Mouse (Mus musculus) natural killer cell, adult 2 months (primary cell): ENCODE data around the gene Zbtb46.
A peak's percentile ranks its signal among the peaks of the same experiment; 100 is the strongest.

Source experiments
- DNase-seq, 2 experiments: peaks; one replicate each; pipeline ENCODE4 v3.0.0; 2022; ENCODE audit warnings: low spot score in 2 of 2

Zbtb46 gene

DNA sequence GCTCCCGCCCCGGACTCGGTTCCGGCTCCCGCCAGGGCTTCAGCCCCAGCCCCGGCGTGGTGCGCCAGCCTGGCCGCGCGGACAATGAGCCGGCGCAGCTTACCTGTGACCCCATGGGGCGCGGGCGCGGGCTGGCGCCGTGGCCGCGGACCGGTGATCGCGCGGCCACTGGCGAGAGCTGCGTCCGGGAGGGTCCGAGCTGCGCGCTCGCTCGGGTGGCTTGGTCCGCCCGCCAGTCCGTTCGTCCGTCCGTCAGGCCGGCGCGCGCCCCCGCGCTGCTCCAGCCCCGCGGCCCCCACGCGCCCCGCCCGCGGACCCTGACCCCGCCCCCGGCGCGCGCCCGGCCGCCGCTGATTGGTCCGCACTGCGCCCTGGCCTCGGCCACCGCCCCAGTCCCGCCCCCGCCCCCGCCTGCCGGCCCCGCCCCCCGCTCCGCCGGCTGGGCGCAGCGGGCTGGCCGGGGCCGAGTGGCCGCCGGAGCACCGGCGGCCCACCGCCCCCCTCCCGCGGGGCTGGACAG lies at the start of gene Zbtb46:
Gene Zbtb46, minus strand, starts transcription at position 274 of the 520 bp plus-strand sequence.
- peak; percentile 77 to 79 for DNase-seq

DNA sequence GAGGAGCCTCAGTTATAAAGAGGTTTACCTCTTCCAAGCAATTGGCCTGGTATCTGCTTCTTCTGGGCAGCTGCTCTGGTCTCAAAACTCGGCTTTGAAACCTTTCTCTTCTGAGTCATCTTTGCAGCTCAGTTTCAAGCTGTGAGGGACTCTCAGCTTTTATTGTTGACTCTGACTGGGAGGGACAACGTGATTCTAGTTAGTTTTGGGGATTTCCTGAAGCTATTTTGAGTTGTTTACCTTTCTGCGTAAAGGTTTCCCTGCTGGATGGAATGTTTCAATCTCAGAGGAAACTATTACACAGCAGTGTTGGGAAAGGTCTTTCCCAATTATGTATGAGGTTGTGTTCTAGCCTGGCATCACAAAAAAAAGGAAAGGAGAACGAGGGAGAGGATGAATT lies 39.4 kb upstream of the Zbtb46 start:
- no peak for DNase-seq

DNA sequence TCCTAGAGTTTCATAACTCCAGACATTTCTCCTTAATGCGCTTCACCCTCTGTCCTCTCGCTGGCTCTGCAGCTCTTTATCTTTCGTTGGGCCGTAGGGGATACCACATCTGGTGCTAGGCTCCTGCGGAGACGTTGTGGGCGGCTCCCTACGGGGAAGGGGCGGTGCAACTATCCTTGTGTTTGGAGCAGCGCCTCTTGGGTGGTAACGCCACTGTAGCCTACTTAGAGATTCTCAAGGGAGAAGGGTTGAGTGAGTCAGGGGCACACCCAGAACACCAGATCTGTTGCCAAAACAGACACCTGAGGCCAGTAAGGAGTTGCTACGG lies 38.3 kb upstream of the Zbtb46 start:
- DNase-seq, result peak; percentile 53 to 66

DNA sequence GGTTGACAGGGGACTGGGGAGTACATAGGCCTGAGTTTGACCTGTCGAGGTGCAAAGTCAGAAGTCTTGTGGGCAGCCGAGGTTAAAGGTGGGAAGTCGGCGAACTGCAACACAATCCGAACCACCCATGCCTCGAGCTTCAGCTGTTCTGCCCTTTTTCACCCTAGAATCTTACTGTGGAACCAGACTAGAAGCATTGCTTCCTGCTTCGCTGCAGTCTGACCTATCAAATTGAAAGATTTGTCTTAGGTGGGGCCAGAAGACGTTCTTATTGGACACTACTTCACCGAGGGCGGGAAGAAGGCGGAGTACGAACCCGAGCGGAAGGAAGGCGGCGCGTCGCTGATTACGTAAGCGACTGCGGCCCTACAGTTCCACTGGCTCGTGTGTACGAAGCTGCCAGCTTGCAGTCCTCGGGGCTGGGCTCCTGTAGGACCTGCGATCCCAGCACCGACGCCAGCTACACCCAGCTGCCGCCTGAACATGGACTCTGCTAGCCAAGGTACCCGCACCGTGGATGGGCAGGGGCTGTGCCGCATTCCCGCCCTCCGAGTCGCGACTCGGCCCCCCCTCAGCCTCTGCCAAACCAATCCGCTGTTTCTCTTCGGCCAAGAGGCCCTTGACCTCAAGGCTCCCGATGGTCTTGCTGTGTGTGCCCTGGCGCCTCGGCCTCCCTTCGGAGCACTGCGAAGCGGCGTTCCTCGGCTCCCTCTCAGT lies 37.8 kb upstream of the Zbtb46 start, which contains the start of gene Tpd52l2:
Gene Tpd52l2, plus strand, starts transcription at position 312 of the 717 bp plus-strand sequence.
- DNase-seq, result peak; percentile 89 to 91

DNA sequence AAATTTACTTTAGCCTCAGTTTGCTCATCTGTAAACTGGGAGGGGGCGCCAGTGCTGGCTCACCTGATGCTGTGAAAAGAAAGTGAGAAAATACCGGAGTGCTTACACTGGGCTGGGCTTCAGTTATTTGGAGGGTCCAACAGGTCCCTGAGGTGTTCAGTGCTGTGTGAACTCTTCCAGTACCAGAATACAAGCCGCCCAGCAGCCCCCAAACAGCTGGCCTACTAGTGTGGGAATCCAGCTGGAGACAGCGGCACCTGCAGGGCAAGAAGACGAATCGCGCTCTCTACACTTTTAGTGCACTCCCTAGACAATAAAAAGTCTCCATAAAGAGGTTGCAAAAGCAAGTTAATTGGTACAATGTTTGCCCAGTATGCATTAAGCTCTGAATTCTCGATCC lies 37.1 kb upstream of the Zbtb46 start:
- peak; percentile 75 to 77 for DNase-seq

DNA sequence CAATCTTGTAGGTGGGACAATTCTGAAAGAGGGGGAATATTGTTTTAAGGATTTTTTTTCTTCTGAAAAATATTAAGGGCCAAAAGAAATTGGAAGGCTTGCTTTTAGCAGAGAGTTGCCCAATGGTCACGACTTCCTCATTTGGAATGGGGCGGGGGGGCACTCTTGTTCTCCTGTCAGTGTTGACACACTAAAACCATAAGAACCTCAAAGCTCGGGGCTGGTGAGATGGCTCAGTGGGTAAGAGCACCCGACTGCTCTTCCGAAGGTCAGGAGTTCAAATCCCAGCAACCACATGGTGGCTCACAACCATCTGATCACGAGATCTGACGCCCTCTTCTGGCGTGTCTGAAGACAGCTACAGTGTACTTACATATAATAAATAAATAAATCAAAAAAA lies 36.6 kb upstream of the Zbtb46 start:
- peak; percentile 28 to 42 for DNase-seq

DNA sequence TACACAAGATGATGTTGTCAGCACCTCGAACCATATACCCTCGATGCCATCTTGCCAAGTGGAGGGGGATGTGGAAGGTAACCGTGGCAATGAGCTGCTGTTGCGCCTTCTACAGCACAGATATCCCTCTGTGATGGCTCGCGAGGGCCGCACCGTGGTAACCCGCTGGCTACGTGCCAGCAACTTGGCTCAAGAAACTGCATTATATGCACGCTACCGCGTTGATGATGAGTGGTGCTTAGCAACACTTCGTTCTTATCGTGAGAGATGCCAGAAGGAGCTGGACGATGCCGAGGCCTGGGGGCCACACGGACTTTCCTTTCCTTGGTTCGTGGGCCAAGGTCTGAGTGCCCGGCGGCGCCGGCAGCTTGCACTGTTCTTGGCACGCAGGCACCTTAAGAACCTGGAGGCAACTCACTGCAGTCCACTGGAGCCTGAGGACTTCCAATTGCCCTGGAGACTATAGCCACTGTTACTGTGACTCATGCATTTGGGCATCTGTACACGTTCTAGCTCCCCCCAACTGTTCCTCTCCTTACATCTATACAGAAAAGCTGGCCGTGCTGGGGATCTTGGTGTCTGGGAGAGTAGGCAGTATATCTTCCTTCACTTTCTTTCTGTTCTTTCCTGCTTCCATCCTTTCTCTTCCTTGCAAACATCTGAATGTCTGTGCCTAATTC lies 35.2 kb upstream of the Zbtb46 start:
- DNase-seq, result no peak

DNA sequence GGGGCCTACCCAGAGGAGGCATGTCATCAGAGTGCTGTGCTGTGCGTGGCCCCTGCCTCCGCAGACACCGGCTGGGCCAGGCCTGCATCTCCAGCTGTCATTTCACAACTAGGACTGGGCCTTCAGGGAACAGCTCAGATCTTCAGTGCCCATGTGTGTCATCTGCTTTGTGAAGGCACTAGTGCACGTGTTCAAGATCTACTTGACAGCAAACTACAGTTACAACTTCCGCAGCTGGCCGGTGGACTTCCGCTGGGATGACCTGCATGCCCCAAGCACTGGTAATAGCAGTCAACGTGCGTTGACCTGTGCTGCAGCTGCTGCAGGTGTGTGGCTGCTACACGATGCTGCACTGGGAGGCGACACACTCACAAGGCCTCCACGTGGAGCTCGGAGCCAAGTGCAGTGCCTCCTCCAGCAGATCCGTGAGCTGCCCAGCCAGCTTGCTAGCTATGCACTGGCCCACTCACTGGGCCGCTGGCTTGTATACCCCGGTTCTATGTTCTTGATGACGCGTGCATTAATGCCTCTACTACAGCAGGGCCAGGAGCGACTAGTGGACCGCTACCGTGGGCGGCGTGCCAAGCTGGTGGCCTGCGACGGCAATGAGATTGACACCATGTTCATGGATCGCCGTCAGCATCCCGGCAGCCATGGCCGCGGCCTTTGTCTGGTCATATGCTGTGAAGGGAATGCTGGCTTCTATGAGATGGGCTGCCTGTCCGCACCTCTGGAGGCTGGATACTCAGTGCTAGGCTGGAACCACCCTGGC lies 34.1 kb upstream of the Zbtb46 start, which contains the start of gene Abhd16b:
Gene Abhd16b, plus strand, starts transcription at position 51 of the 772 bp plus-strand sequence.
- DNase-seq, result no peak

DNA sequence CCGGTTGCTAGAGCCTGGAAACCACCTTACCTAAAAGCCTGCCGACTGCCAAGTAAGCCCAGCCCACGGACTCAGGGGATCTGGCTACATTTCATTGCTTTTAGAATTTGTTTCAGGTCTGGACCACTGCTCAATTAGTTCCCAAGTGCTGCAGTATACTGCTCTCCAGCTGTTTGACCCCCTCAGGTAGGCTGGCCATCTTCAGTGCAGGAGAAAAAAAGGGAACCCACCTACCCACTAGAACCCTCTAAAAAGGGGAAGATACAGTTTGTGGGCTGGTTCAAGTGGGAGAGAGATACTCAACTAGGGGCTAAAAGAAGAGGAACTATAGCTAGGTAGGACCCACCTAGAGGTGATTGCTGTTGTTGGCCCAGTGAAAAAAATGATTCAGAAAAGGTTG lies 33.0 kb upstream of the Zbtb46 start:
- DNase-seq, result no peak

DNA sequence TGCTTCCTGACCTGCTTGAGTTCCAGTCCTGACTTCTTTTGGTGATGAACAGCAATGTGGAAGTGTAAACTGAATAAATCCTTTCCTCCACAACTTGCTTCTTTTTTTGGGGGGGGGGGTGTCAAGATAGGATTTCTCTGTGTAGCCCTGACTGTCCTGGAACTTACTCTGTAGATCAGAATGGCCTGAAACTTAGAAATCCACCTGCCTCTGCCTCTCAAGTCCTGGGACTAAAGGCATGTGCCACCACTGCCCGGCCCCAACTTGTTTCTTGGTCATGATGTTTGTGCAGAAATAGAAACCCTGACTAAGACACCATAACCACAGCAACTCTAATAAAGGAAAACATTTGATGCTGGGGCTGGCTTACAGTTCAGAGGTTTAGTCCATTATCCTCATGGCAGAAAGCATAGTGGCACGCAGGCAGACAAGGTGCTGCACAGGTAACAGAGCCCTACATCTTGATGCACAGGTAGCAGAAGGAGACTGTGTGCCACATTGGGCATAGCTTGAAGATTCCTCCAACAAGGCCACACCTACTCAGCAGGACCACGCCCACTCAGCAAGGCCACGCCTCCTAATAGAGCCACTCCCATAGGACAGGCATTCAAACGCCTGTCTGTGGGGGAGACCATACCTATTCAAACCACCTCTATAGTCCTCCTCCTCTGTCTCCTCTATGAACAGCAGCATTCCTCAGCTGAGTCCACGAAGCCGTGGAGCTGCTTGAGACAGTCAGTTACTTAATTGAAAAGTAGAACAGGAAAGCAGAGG lies 32.4 kb upstream of the Zbtb46 start:
- DNase-seq, result peak; percentile 58 to 77

DNA sequence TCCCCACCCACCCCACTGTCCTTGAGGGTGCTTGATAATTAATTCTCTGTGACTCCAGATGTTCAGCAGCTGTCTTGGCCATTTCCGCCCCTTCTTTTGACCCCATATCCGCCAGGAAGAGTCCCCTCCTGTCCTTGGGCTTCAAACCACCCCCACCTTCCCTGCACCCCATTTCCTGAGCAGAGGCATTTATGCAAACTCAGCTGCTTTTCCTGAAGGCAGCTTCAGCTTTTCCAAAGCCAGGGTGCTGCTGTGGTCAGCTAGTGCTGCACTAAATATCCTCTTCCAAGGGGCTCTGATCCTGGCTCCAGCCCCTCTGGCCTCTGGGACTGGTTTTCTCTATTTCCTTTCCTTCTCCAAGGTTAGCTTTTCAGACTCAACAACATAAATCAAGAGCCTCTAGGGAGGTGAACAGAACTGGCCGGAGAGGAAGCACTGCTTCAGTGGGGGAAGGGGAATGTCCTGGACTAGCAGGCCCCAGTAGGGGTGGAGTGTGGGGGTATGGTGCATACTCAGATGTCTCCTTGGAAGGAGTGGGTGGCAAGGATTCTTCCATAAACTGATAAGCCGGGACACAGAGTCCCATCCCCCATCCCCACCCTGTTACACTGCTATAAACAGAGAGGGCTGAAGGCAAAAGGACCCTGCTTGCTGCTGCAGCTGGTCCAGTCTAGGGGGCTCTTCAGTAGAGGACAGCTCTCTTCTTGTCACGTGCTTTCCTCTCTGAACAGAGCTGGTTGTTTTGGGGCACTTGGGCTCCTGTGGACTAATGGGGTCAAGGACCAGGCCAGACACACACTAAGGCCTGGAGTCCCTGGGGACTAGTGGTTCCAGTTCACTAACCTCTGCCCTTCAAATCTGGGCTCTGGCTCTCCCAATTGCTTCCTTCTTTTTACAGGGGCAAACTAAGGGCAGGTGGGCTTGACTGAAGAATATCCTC lies 28.4 kb upstream of the Zbtb46 start:
- DNase-seq, result no peak

DNA sequence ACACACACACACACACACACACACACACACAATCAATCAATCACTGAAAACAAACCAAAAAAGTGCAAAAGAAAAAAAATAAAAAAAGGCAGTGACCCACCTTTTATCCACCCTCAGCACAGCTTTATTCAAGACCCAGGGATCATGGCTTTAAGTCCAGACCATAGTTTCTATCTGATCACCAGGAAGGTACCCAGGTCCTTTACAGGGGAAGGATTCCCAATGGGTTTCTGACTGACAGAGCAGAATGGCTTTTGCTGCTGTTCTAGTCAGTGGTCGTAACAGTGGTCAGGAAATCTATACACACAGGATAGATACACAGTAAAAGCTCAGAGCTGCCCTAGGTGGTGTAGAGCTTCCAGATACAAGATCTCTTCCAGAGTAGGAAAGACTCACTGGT lies 26.5 kb upstream of the Zbtb46 start:
- no peak for DNase-seq

DNA sequence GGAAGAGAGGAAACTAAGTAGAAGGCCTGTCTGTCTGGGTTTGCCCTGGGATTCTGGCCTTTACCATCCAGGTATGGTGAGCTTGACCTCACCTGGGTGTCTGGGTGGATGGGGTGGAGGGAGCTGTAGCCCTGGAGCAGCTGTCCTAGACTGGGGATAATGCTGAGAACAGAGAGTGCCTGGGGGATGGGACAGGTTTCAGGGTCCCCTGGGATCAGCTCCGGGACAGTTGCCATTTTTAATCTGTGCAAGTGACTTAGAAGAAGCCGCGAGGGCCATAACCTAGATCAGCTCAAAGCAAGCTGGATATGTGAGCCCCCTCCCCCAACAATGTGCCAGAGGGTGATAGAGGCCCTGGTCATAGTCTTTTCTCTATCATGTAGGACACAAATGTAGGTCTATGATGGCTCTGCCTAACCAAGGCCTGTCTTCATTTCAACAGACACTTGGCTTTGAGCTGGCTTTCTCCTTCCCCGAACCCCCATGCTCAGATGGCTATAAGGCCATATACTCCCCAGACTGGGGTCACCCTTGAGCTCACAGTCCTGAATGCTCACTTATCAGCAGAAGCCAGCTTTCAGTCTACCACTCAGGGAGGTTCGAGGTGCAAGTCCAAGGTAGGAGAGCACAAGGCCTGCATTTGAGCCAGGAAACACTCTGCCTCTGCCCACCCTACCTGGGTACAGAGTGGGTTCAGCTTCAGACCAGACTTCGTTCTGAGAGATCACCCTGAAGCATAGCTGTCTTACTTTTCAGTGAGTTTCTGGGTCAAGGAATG lies 25.4 kb upstream of the Zbtb46 start:
- DNase-seq, result no peak

DNA sequence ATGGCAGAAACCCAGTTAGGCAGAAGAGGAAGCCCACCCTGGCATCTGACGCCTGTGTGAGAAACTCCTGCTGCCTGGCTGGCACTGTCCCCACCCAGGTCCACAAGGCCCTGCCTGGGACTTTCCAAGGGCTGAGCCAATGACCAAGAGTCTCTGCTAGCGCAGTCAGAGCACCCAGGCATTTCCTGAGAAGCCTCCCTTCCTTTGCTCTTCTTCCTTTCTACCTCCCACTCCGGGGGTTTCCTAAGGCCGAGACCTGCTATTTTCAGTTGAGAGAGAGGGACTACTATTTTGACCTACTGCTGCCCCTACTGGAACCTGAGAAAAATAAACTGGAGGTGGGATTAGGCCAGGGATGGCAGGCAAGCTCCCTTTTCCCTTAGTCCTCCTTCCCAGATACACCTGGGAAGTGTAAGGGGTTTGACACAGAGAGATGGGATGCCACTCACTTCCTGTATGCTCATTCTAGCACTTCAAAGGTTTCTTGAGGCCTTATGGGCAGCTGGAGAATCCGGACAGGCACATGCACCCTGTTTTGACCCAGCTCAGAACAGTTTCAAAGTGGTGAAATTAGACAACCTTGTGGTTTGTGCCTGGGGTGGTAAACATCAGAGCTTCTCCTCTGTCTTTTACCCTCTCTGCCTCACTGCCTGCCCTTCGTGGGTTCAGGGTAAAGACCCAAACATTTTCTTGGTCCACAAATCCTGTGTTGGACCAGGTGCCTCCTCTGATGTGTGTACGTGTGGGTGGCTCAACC lies 24.5 kb upstream of the Zbtb46 start:
- peak; percentile 84 to 89 for DNase-seq

DNA sequence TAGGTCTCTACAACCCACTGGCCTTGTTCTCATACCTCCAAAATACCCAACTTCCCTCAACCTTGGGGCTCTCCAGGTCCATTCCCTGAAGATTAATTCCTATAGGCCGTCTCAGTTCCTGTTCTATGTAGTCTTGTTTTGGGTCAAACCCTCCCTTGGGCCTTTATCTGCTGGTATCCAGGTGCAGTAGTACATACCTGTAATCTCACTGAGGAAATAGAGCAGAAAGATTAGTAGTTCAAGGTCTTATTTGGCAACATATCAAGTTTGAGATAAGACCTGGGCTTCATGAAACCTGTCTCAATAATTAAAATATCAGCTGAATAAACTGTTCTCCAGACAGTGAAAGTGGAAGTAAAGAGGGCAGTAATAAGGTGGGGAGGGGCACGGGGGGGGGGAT lies 23.9 kb upstream of the Zbtb46 start:
- DNase-seq, result no peak

DNA sequence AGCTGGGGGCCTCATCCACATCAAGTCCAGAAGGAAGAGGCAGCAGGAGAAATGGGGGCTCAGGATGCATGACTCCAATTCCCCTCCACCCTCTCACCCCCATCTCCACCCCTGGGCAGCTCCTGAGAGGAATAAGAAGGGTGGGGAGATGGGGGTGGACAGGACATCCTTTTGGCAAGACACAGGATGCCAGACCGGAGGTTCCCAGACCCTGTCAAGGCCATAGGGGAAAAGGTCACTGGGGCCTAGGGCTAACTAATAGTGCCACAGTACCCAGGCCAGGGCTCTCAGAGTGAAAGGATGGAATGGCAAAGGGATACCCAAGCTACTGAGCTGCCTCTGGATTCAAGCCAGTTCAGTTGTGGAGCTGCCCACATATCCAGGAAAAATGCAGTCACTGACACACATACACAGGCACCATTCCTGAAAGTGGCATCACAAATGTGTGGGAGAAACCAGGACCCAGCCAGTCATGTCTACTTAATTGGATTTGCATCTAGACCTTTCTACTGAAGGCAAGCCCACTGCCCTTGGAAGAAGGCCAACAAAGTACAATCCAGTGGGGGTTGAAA lies 13.1 kb upstream of the Zbtb46 start:
- DNase-seq, result no peak

DNA sequence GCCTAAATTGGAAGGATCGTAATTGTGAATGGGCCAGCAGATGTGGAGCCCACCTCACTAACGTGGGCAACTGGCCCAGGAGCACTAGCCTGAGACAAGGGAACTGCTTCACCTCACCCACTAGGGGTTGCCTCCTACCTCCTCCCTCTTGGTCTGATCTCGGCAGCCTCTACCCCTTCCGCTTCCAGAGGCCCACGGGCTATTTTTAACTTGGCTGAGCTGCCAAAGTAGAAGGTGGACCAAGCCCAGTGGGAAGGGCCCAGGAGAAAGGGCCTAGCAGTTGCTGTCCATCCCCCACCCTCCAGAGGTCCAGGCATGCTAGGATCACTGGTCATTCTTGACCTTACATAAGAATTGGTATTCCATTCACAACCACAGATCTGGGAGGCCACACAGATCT lies 12.0 kb upstream of the Zbtb46 start:
- DNase-seq, result no peak

DNA sequence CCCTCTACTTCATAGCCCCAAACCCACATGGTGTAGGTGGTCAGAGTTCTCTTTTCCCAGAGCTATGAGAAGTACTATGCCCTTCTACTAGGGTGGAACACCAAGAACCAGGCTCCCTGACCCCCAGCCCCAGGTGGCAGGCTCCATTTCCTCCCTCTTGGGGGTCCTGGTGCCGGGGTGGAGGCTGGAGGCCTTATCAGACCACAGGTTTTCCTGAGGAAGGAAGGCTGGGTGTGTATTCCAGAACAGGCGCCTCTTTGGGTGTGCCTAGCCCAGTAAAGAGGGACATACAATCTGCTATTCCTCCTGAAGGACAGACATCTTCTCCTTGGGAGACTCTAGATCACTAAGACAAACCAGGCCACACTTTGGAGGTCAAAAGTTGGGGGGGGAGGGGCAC lies 11.1 kb upstream of the Zbtb46 start:
- no peak for DNase-seq

DNA sequence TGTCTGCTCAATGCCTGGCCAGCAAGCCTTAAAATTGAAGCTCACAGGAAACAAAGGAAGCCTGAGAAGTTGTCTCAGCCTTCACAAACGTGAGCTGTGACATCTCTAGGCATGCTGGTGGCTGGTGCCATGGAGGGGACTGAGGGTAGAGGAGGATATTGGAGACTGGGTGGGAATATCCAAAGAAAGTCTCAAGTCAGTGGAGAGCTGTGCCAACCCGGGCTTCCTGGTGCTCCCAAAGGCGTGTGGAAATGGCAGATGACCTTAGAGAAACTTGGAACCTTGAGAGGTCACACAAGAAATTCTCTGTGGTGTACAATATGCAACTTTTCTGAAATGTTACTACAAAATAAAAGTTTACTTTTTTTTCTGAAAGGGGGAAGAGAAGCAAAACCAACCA lies 6.2 kb upstream of the Zbtb46 start:
- DNase-seq, result no peak
